Mouse (Mus musculus) liver, embryonic 11.5 days (tissue): ENCODE measurements at regions not wholly inside any gene's neighbourhood (a gene's known extent, or its start where the extent isn't known, plus 50 kb on each side); places are given as distances from the start of the nearest gene placed in this dataset.

ENCODE experiments used
- ATAC-seq: fragments of 200-750 bp; cut with Nextera tagmentation; replicated peaks from 2 replicates; pipeline ENCODE4 v1.8.0; 2017; ENCODE audit warnings: moderate number of reproducible peaks, mild to moderate bottlenecking, moderate TSS enrichment, moderate library complexity; ENCODE audit not compliant: low FRiP score
- DNase-seq: peaks from one replicate; pipeline ENCODE4 v3.0.0-alpha.2; 2017; ENCODE audit warnings: low spot score
- H3K27ac ChIP-seq: fragments of 300-500 bp; sonication (generic); 2 replicates; pipeline ENCODE4 v1.5.1; 2014; ENCODE audit warnings: mild to moderate bottlenecking, low read depth, low read length, control low read depth
- H3K27me3 ChIP-seq: fragments of 300-500 bp; sonication (generic); replicated peaks from 2 replicates; pipeline ENCODE4 v1.6.1; 2014; ENCODE audit warnings: low read length, mixed read lengths; ENCODE audit not compliant: control insufficient read depth, insufficient read depth
- H3K36me3 ChIP-seq: fragments of 300-500 bp; sonication (generic); 2 replicates; pipeline ENCODE4 v1.6.1; 2014; ENCODE audit warnings: mild to moderate bottlenecking, low read length, moderate library complexity, mixed read lengths; ENCODE audit not compliant: control insufficient read depth, insufficient read depth
- H3K4me1 ChIP-seq: fragments of 300-500 bp; sonication (generic); replicated peaks from 2 replicates; pipeline ENCODE4 v1.6.1; 2014; ENCODE audit warnings: low read length, mixed read lengths; ENCODE audit not compliant: control insufficient read depth, insufficient read depth
- H3K4me2 ChIP-seq: fragments of 300-500 bp; sonication (generic); 2 replicates; pipeline ENCODE4 v1.6.1; 2014; ENCODE audit warnings: mild to moderate bottlenecking, control low read depth, moderate library complexity
- H3K4me3 ChIP-seq: fragments of 300-500 bp; sonication (generic); 2 replicates; pipeline ENCODE4 v1.5.1; 2014; ENCODE audit warnings: low read depth, low read length, control low read depth
- H3K9ac ChIP-seq: fragments of 300-500 bp; sonication (generic); 2 replicates; pipeline ENCODE4 v1.6.1; 2014; ENCODE audit warnings: low read depth, low read length, control low read depth
- H3K9me3 ChIP-seq: fragments of 300-500 bp; sonication (generic); 2 replicates; pipeline ENCODE4 v1.6.1; 2016; ENCODE audit warnings: low read length, inconsistent platforms, mixed read lengths; ENCODE audit not compliant: control insufficient read depth
- WGBS: fragments of 180-500 bp; shearing (Covaris S2); extraction: QIAGEN DNeasy Blood & Tissue Kit; methylation state at CpG from one replicate; pipeline ENCODE4 v1.1.7; 2014; 5-methylcytosine and 5-hydroxymethylcytosine counted together

DNA sequence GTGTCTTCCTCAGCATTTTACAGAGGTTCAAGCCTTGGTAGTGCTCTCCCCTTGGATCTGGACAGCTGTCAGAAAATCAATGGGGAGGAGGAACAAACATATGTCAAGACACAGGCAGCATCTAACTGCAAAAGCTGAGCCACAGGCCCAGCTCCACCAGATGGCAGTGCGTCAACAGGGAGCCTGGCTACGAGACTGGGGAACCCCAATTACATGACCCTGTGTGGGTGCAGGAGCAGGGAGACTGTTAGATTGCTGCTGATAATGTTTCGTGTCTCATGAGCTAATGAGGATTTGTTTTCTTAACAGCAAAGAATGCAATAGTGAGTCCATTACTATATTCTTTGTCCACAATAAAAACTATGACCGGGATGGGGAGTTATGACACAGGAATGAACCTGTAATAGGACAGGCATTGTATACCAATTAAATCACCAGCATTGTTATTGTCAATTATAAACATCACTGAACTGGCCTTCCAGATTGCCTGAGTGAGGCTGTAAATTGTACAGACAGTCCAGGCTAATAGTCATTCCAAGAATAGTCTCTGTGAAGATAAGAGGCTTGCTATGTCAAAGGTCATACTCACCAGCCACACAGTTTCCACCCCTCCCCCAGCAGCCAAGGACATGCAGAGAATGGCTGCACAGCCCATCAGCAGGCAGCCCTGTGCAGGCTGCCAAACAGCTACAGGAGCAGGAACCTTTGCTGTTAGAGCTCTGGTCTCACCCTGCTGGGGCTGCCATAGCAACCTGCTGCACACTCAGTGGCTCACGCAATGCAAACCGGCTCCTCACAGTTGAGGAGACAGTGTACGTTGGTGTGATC is 58.8 kb upstream of the Barx2 start:
- WGBS, result 27% methylated on average over 7 of the region's 7 CpGs
- Histone ChIP-seq H3K4me3 (no peak overlapping the region), H3K27me3 (no peaks in the 10 kb centered on the region), H3K36me3 (no peaks in the 10 kb centered on the region), H3K9me3 (no peaks in the 10 kb centered on the region), H3K4me1 (peaks cover 4% of the 10 kb centered on the region; the same call in 1 of the 2 replicates), H3K27ac (no peak overlapping the region), H3K4me2 (peak overlapping the region; percentile 2), H3K9ac (no peak overlapping the region)
- DNase-seq, result peak; percentile 49
- ATAC-seq, result peak; percentile 78

DNA sequence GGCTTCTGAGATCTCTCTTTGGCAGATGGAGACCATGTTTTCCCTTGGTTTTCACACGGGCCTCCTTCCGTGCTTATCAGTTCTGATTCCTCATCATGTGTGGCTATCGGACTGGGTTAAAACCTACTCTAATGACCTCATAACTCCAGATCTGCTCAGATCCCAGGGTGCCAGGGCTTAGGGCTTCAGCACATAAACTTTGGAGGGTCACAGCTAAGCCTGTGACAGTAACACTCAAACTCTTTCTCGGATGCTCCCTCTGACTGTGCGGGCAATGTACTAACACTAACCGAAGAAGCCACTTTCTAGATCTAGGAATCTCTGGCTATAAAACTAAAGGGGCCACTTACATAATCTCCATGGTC is 59.3 kb upstream of the Barx2 start:
- ATAC-seq (0 out of 2 replicates have a peak, but pooled peaks have one; percentile 7), DNase-seq (no peak)
- no peak overlapping the region for H3K27ac ChIP-seq
- H3K4me1 ChIP-seq, result peaks cover 4% of the 10 kb centered on the region; the same call in 1 of the 2 replicates
- 53% methylated on average over 6 of the region's 6 CpGs for WGBS
- no peaks in the 10 kb centered on the region for H3K27me3 ChIP-seq
- H3K4me2 ChIP-seq, result peak overlapping the region; percentile 2; the same call in 1 of the 2 replicates
- no peak overlapping the region for H3K9ac ChIP-seq
- no peaks in the 10 kb centered on the region for H3K9me3 ChIP-seq
- H3K36me3 ChIP-seq, result no peaks in the 10 kb centered on the region
- no peak overlapping the region for H3K4me3 ChIP-seq

DNA sequence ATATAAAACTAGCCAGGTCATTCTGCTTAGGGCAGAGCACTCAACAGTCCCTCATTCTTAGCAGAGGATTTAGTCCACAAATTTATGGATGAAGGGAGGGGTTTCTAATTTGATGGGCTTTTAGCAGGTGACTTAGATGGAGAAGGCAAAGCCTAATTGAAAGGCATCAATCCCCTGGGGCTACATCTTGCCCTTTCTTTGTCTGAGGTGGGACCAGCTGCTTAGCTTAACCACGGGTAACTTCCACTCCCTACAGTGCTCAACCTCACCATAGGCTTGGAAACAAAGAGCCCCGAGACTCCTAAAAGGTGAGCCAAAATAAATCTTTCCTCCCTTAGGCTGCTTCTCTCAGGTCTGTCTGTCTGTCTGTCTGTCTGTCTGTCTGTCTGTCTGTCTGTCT is 62.9 kb upstream of the Barx2 start:
- Histone ChIP-seq H3K4me3 (no peak overlapping the region), H3K9me3 (no peaks in the 10 kb centered on the region), H3K27ac (no peak overlapping the region), H3K4me2 (no peak overlapping the region), H3K9ac (no peak overlapping the region), H3K4me1 (peaks cover 4% of the 10 kb centered on the region; the same call in 1 of the 2 replicates), H3K27me3 (no peaks in the 10 kb centered on the region), H3K36me3 (no peaks in the 10 kb centered on the region)
- DNase-seq (no peak), ATAC-seq (no peak)
- 74% methylated on average over 2 of the region's 2 CpGs for WGBS

DNA sequence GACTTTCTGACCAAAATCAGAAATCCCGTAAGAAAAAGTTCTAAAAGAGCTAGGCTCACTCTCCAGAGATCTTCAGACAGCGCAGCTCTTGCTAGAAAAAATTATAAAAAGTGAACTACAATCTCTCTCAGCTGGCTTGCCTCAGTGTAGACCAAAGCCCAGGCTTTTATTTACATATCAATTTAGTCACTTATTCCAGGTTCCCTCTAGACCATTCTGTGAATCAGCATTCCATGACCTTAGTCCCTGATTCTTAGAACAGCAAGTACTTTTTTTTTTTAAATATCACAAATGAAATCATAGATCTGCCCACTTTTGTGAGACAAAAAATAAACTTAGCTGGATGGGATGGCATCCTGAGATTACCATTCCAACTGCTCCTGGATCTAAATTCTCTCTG is 64.8 kb upstream of the Barx2 start:
- no peaks in the 10 kb centered on the region for H3K27me3 ChIP-seq
- 88% methylated on average over 2 of the region's 2 CpGs for WGBS
- H3K36me3 ChIP-seq, result no peaks in the 10 kb centered on the region
- no peak overlapping the region for H3K4me2 ChIP-seq
- no peak overlapping the region for H3K9ac ChIP-seq
- DNase-seq (no peak), ATAC-seq (no peak)
- no peaks in the 10 kb centered on the region for H3K4me1 ChIP-seq
- H3K4me3 ChIP-seq, result no peak overlapping the region
- no peak overlapping the region for H3K27ac ChIP-seq
- no peaks in the 10 kb centered on the region for H3K9me3 ChIP-seq

DNA sequence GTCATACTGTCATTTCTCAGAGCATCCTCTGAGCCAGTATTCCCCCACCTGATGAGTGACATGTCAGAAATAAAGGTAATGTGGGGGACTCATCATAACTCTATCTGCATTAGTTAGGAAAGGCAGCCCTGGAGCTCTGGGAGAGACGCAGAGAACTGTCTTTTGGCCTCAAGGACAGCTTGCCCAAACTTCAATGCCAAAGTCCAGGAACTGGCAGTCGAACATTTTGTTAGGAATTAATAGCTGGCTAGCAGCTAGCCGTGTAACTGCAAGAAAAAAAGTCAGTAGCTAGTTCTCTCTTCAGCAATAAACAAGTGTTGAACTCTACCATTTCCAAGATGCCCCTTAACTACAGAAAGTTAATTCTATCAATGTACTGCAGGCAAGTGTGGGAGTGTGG is 65.9 kb upstream of the Barx2 start:
- Histone ChIP-seq H3K27ac (no peak overlapping the region), H3K27me3 (no peaks in the 10 kb centered on the region), H3K4me2 (no peak overlapping the region), H3K9ac (no peak overlapping the region), H3K4me1 (no peaks in the 10 kb centered on the region), H3K36me3 (no peaks in the 10 kb centered on the region), H3K4me3 (no peak overlapping the region), H3K9me3 (no peaks in the 10 kb centered on the region)
- DNase-seq, result no peak
- WGBS, result 73% methylated on average over 3 of the region's 3 CpGs
- no peak for ATAC-seq

DNA sequence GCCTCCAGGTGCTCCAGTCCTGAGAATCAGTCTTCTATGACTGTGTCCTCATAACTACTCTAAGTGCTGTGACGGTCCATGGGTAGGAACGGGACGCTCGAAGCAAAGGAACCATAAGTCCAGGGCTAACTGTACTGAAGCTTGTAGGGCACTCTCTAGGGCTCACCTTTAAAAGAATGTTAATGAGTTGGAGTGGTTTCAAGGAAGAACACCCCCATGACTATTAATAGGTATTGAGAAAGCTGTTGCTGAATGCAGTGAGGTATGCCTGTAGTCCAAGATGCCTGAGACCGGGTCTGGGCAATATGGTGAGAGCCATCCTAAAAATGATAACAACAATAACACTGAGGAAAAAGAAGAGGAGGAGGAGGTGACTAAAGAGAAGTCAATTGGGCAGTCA is 67.2 kb upstream of the Barx2 start:
- Histone ChIP-seq H3K4me1 (no peaks in the 10 kb centered on the region), H3K27me3 (no peaks in the 10 kb centered on the region), H3K27ac (no peak overlapping the region), H3K36me3 (no peaks in the 10 kb centered on the region), H3K4me2 (no peak overlapping the region), H3K4me3 (no peak overlapping the region), H3K9ac (no peak overlapping the region), H3K9me3 (no peaks in the 10 kb centered on the region)
- DNase-seq (no peak), ATAC-seq (no peak)
- 92% methylated on average over 5 of the region's 5 CpGs for WGBS

DNA sequence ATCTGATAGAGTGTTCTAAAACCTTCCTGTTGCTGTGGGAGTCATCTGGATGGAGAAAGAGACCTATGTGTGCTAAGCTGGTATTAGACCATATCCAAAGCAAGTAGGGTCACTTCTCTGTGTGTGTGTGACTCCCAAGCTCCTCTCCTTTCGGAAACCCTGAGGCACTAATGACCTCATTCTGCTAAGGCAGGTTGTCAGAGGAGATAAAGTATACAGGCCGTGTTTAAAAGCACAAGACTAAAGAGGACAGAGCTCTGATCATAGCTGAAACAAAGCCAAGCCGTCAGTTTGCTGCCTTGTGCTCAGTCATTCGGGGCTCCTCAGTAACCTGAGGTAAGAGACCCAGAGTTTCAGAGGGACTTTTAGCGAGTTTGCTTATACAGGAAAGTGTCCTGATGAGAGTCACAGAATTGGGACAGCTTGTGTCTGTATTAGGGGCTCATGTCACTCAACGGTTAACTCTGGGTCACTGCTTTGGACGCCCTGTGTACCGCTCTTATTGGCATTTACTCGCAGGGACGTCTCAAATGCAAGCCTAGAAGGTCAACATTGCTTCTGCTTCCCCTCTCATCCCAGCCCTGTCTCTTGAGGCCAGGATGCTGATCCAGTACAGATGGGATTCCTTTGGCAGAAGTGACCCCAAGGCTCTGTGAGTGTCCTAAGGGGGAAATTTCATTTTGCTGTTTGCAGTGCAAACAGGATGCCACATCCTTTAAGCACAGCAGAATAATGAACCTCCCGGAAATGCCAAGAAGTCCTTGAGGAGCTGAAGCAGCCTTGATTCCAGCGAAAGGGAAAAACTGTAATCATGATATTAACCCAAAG is 70.7 kb upstream of the Barx2 start:
- no peak for DNase-seq
- Histone ChIP-seq H3K9me3 (no peaks in the 10 kb centered on the region), H3K4me3 (no peak overlapping the region), H3K36me3 (no peaks in the 10 kb centered on the region), H3K4me1 (no peaks in the 10 kb centered on the region), H3K4me2 (no peak overlapping the region), H3K9ac (no peak overlapping the region), H3K27me3 (no peaks in the 10 kb centered on the region), H3K27ac (no peak overlapping the region)
- no peak for ATAC-seq
- 64% methylated on average over 12 of the region's 12 CpGs for WGBS

DNA sequence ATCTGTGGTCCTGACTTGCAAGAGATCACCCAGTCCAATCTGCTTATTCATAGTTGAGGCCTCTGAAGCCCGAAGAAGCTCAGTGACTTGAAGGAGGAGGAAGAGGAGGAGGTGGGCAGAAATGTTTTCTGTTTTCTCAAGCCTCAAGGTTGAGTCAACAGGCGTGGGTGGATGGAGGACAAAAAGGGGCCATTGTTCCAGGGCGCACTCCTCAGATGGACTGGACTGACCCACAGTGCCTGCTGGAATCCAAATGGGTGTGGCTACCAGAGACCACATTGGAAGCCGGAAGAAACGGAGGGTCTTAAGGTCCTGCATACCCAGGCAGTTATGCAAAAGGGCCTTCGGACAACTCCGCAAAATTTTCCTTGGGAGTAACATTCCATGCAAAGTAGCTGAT is 75.6 kb upstream of the Barx2 start:
- DNase-seq, result no peak
- H3K36me3 ChIP-seq, result no peaks in the 10 kb centered on the region
- no peak for ATAC-seq
- H3K27ac ChIP-seq, result no peak overlapping the region
- no peaks in the 10 kb centered on the region for H3K27me3 ChIP-seq
- H3K9ac ChIP-seq, result no peak overlapping the region
- H3K4me2 ChIP-seq, result no peak overlapping the region
- no peaks in the 10 kb centered on the region for H3K9me3 ChIP-seq
- H3K4me3 ChIP-seq, result no peak overlapping the region
- no peaks in the 10 kb centered on the region for H3K4me1 ChIP-seq
- 77% methylated on average over 7 of the region's 7 CpGs for WGBS
